Comparison of ENCODE assay signal across 23 mouse cellular contexts in genomic region chr6:54772078-54772477, GRCm38 (mm10).
"Had no signal": no experiment of that assay in that cellular context is flagged by ENCODE, and none has a peak within 500 bp of the region (broad histone marks: within the 10 kb centered on the region; RNA-seq: fewer than 3 reads in every experiment).

No protein-coding gene starts in this region.

- H3K4me3 ChIP-seq: liver, embryonic 13.5 days; liver, embryonic 15.5 days; lung, embryonic 15.5 days; megakaryocyte, embryonic 14.5 days; midbrain, embryonic 13.5 days; midbrain, embryonic 15.5 days; myocyte; neural tube, embryonic 13.5 days; neural tube, embryonic 15.5 days; stomach, embryonic 15.5 days had no signal

- H3K9me3 ChIP-seq: liver, embryonic 13.5 days; liver, embryonic 15.5 days; lung, embryonic 15.5 days; midbrain, embryonic 13.5 days; midbrain, embryonic 15.5 days; neural tube, embryonic 13.5 days; neural tube, embryonic 15.5 days; stomach, embryonic 15.5 days had no signal

- H3K4me1 ChIP-seq: midbrain, embryonic 13.5 days; midbrain, embryonic 15.5 days; neural tube, embryonic 13.5 days had no signal

- ATAC-seq: liver, postnatal 0 days; lung, postnatal 0 days; midbrain, embryonic 13.5 days; midbrain, embryonic 15.5 days had no signal

- DNase-seq: liver, embryonic 13.5 days; liver, postnatal 0 days; lung, adult 2 months; lung, postnatal 4 days; retina, postnatal 1 day; right cerebral cortex, adult 18-20 months; right cerebral cortex, postnatal 25 days; right cerebral cortex, postnatal 4 days; spleen, adult 18-20 months; thymus, adult 2 months; thymus, postnatal 25 days; thymus, postnatal 4 days had no signal

- H3K36me3 ChIP-seq: liver, embryonic 13.5 days; liver, embryonic 15.5 days; lung, embryonic 15.5 days; midbrain, embryonic 13.5 days; midbrain, embryonic 15.5 days; neural tube, embryonic 13.5 days; neural tube, embryonic 15.5 days; stomach, embryonic 15.5 days had no signal

- H3K27me3 ChIP-seq: liver, embryonic 13.5 days; liver, embryonic 15.5 days; lung, embryonic 15.5 days; midbrain, embryonic 13.5 days; midbrain, embryonic 15.5 days; neural tube, embryonic 13.5 days; neural tube, embryonic 15.5 days; stomach, embryonic 15.5 days had no signal

- H3K27ac ChIP-seq: liver, embryonic 13.5 days; liver, embryonic 15.5 days; lung, embryonic 15.5 days; midbrain, embryonic 13.5 days; midbrain, embryonic 15.5 days; neural tube, embryonic 13.5 days; neural tube, embryonic 15.5 days; stomach, embryonic 15.5 days; stomach, postnatal 0 days had no signal
